Mouse (Mus musculus): ENCODE data around the gene R3hdm1. TPM values are rescaled to one million over a fixed set of nuclear protein-coding genes. Genes with fewer than 3 reads are reported as not detected.

R3hdm1 gene
- polyA plus RNA-seq (2015; fragmentation: Nextera tagmentation; extraction: Ambion mirVana) = 21.7 and 22.6 TPM in 2 replicates

GRCm38 (mm10) chr1:128102641-128103461 is at the start of gene R3hdm1, which contains the start of gene Zranb3:
TSS of gene R3hdm1 (plus strand) at chr1:128103301.
TSS of gene Zranb3 (minus strand) at chr1:128103047.
- DNase-seq = peak; percentile 95
- Histone ChIP-seq H3K9ac (replicated peaks) (peak within 1 kb of the TSS; percentile 67), H3K4me2 (ENCODE audit: low read depth, low read length) (peak within 1 kb of the TSS; percentile 77), H3K36me3 (replicated peaks; ENCODE audit: insufficient read depth, low read length) (no peaks in the 10 kb centered on the region), H3K27me3 (ENCODE audit: insufficient read depth, low read length) (no peaks in the 10 kb centered on the region), H3K4me1 (ENCODE audit: insufficient read depth) (peaks cover 9% of the 10 kb centered on the region), H3K9me3 (ENCODE audit: low read length) (no peaks in the 10 kb centered on the region), H3K27ac (ENCODE audit: low read depth) (peak within 1 kb of the TSS; percentile 93), H3K4me3 (ENCODE audit: low read depth, low read length) (peak within 1 kb of the TSS; percentile 69)
- no peak; the same call in none of the 2 replicates for TF ChIP-seq EP300 (IDR thresholded peaks at IDR 0.05; ENCODE audit: low read depth)
- TF ChIP-seq CTCF (IDR thresholded peaks at IDR 0.05; ENCODE audit: low read depth) = no peak
- ATAC-seq = peak; percentile 89
- WGBS (ENCODE audit: insufficient replicate concordance) = under 1% methylated on average over 43 of the region's 43 CpGs

- Histone ChIP-seq H3K9ac (replicated peaks) (no peak overlapping the region), H3K4me1 (ENCODE audit: insufficient read depth) (no peaks in the 10 kb centered on the region), H3K27ac (ENCODE audit: low read depth) (no peak overlapping the region), H3K36me3 (replicated peaks; ENCODE audit: insufficient read depth, low read length) (no peaks in the 10 kb centered on the region), H3K4me2 (ENCODE audit: low read depth, low read length) (no peak overlapping the region), H3K9me3 (ENCODE audit: low read length) (no peaks in the 10 kb centered on the region), H3K27me3 (ENCODE audit: insufficient read depth, low read length) (no peaks in the 10 kb centered on the region), H3K4me3 (ENCODE audit: low read depth, low read length) (no peak overlapping the region)
- WGBS (ENCODE audit: insufficient replicate concordance) = 85% methylated on average over 4 of the region's 4 CpGs
- ATAC-seq (no peak), DNase-seq (no peak)
- TF ChIP-seq CTCF (IDR thresholded peaks at IDR 0.05; ENCODE audit: low read depth) = no peak
- no peak for TF ChIP-seq EP300 (IDR thresholded peaks at IDR 0.05; ENCODE audit: low read depth)
Observed at GRCm38 (mm10) chr1:128057269-128057668, 45.8 kb upstream of the R3hdm1 start.

- no peak overlapping the region for H3K27ac ChIP-seq (ENCODE audit: low read depth)
- ATAC-seq = peak; percentile 55; the same call in 1 of the 2 replicates
- DNase-seq = peak; percentile 20
- 71% methylated on average over 5 of the region's 5 CpGs for WGBS (ENCODE audit: insufficient replicate concordance)
- H3K4me3 ChIP-seq (ENCODE audit: low read depth, low read length) = no peak overlapping the region
- no peaks in the 10 kb centered on the region for H3K9me3 ChIP-seq (ENCODE audit: low read length)
- TF ChIP-seq CTCF (IDR thresholded peaks at IDR 0.05; ENCODE audit: low read depth) (no peak), EP300 (IDR thresholded peaks at IDR 0.05; ENCODE audit: low read depth) (no peak)
- H3K4me2 ChIP-seq (ENCODE audit: low read depth, low read length) = no peak overlapping the region
- H3K9ac ChIP-seq (replicated peaks) = no peak overlapping the region
- H3K4me1 ChIP-seq (ENCODE audit: insufficient read depth) = no peaks in the 10 kb centered on the region
- H3K27me3 ChIP-seq (ENCODE audit: insufficient read depth, low read length) = no peaks in the 10 kb centered on the region
- no peaks in the 10 kb centered on the region for H3K36me3 ChIP-seq (replicated peaks; ENCODE audit: insufficient read depth, low read length)
Observed at GRCm38 (mm10) chr1:128058625-128059024, 44.5 kb upstream of the R3hdm1 start.

- Histone ChIP-seq H3K27ac (ENCODE audit: low read depth) (no peak overlapping the region), H3K9me3 (ENCODE audit: low read length) (no peaks in the 10 kb centered on the region), H3K9ac (replicated peaks) (no peak overlapping the region), H3K4me3 (ENCODE audit: low read depth, low read length) (no peak overlapping the region), H3K36me3 (replicated peaks; ENCODE audit: insufficient read depth, low read length) (no peaks in the 10 kb centered on the region), H3K27me3 (ENCODE audit: insufficient read depth, low read length) (no peaks in the 10 kb centered on the region), H3K4me2 (ENCODE audit: low read depth, low read length) (no peak overlapping the region), H3K4me1 (ENCODE audit: insufficient read depth) (no peaks in the 10 kb centered on the region)
- DNase-seq (no peak), ATAC-seq (no peak)
- 60% methylated on average over 8 of the region's 8 CpGs for WGBS (ENCODE audit: insufficient replicate concordance)
- TF ChIP-seq CTCF (IDR thresholded peaks at IDR 0.05; ENCODE audit: low read depth) (no peak), EP300 (IDR thresholded peaks at IDR 0.05; ENCODE audit: low read depth) (no peak)
Observed at GRCm38 (mm10) chr1:128060655-128061344, 42.3 kb upstream of the R3hdm1 start.

- no peak overlapping the region for H3K9ac ChIP-seq (replicated peaks)
- DNase-seq = no peak
- no peak for ATAC-seq
- no peak overlapping the region for H3K4me2 ChIP-seq (ENCODE audit: low read depth, low read length)
- no peak overlapping the region for H3K27ac ChIP-seq (ENCODE audit: low read depth)
- no peaks in the 10 kb centered on the region for H3K36me3 ChIP-seq (replicated peaks; ENCODE audit: insufficient read depth, low read length)
- TF ChIP-seq EP300 (IDR thresholded peaks at IDR 0.05; ENCODE audit: low read depth) = no peak
- TF ChIP-seq CTCF (IDR thresholded peaks at IDR 0.05; ENCODE audit: low read depth) = no peak
- no peak overlapping the region for H3K4me3 ChIP-seq (ENCODE audit: low read depth, low read length)
- H3K4me1 ChIP-seq (ENCODE audit: insufficient read depth) = no peaks in the 10 kb centered on the region
- H3K9me3 ChIP-seq (ENCODE audit: low read length) = no peaks in the 10 kb centered on the region
- WGBS (ENCODE audit: insufficient replicate concordance) = 78% methylated on average over 1 of the region's 1 CpGs
- H3K27me3 ChIP-seq (ENCODE audit: insufficient read depth, low read length) = no peaks in the 10 kb centered on the region
Observed at GRCm38 (mm10) chr1:128061401-128061800, 41.7 kb upstream of the R3hdm1 start.

- Histone ChIP-seq H3K9ac (replicated peaks) (no peak overlapping the region), H3K4me1 (ENCODE audit: insufficient read depth) (no peaks in the 10 kb centered on the region), H3K27me3 (ENCODE audit: insufficient read depth, low read length) (no peaks in the 10 kb centered on the region), H3K4me2 (ENCODE audit: low read depth, low read length) (no peak overlapping the region), H3K9me3 (ENCODE audit: low read length) (no peaks in the 10 kb centered on the region), H3K27ac (ENCODE audit: low read depth) (no peak overlapping the region), H3K4me3 (ENCODE audit: low read depth, low read length) (no peak overlapping the region), H3K36me3 (replicated peaks; ENCODE audit: insufficient read depth, low read length) (no peaks in the 10 kb centered on the region)
- TF ChIP-seq EP300 (IDR thresholded peaks at IDR 0.05; ENCODE audit: low read depth) = no peak
- no peak for TF ChIP-seq CTCF (IDR thresholded peaks at IDR 0.05; ENCODE audit: low read depth)
- WGBS (ENCODE audit: insufficient replicate concordance) = 45% methylated on average over 1 of the region's 1 CpGs
- no peak for ATAC-seq
- no peak for DNase-seq
Observed at GRCm38 (mm10) chr1:128062167-128062566, 40.9 kb upstream of the R3hdm1 start.

All from liver, postnatal 0 days (tissue).